Mouse (Mus musculus) activated CD4-positive, CD25-positive, alpha-beta regulatory T cell, adult 9 weeks (primary cell): Measurements from ENCODE around the gene Isx. TPM values are rescaled to one million over a fixed set of nuclear protein-coding genes. Genes with fewer than 3 reads are reported as not detected.

Experiments
- polyA plus RNA-seq: library from polyadenylated mRNA; unstranded; fragments of 100-300 nt; shearing (Covaris generic); gene quantifications from one replicate; pipeline ENCODE4 v1.2.1, GENCODE M21; 2017

The Isx gene
- polyA plus RNA-seq, result not detected

DNA sequence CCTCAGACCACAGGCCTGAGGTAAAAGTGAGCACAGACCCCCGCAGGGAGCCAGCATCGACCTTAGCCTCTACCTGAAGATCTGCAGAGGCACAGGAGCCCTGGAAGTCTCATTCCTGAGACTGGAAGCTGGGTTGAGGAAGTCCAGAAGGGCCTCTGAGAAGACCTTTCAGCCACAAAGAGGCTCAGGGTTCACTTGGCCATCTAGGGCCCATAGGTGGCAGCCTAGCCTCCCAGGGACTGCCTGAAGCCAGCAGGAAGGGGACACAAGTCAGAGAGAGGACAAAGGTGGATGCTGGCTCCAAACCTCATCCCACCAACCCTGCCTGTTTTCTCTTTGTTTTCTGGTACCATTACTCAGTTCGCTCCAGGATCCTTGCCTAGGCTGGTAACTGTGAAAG, at the start of gene Isx:
TSS of gene Isx (plus strand) at position 234 of the 400 bp plus-strand sequence.

Other genes starting within 250 kb of the Isx start
- 26.9 TPM for gene Hmgxb4, start 120.2 kb downstream of the Isx start, polyA plus RNA-seq
- 21.3 TPM for gene Tom1, start 160.5 kb downstream of the Isx start, polyA plus RNA-seq
- gene Hmox1, start 220.4 kb downstream of the Isx start, polyA plus RNA-seq, result 16.9 TPM
- gene Mcm5, start 236.4 kb downstream of the Isx start, polyA plus RNA-seq, result 71.1 TPM